Mouse (Mus musculus) embryonic facial prominence, embryonic 10.5 days (tissue): Measurements from ENCODE around the gene Uqcc1. TPM values are rescaled to one million over a fixed set of nuclear protein-coding genes. Genes with fewer than 3 reads are reported as not detected.

Experiments
- DNase-seq: peaks from one replicate; pipeline ENCODE4 v3.0.0-alpha.2; 2017; ENCODE audit warnings: low spot score
- H3K27ac ChIP-seq: fragments of 300-500 bp; sonication (generic); replicated peaks from 2 replicates; pipeline ENCODE4 v1.5.1; 2016; ENCODE audit warnings: mild to moderate bottlenecking
- H3K27me3 ChIP-seq: fragments of 300-500 bp; sonication (generic); replicated peaks from 2 replicates; pipeline ENCODE4 v1.6.1; 2016; ENCODE audit warnings: low read depth, mild to moderate bottlenecking; ENCODE audit not compliant: poor library complexity, severe bottlenecking
- H3K36me3 ChIP-seq: fragments of 300-500 bp; sonication (generic); replicated peaks from 2 replicates; pipeline ENCODE4 v1.6.1; 2016; ENCODE audit warnings: mild to moderate bottlenecking, moderate library complexity
- H3K4me1 ChIP-seq: fragments of 300-500 bp; sonication (generic); 2 replicates; pipeline ENCODE4 v1.6.1; 2016
- H3K4me3 ChIP-seq: fragments of 300-500 bp; sonication (generic); 2 replicates; pipeline ENCODE4 v1.5.1; 2016; ENCODE audit warnings: mild to moderate bottlenecking, moderate library complexity
- H3K9me3 ChIP-seq: fragments of 300-500 bp; sonication (generic); 2 replicates; pipeline ENCODE4 v1.6.1; 2016; ENCODE audit warnings: mild to moderate bottlenecking
- WGBS: fragments of 180-500 bp; shearing (Covaris S2); methylation state at CpG from one replicate; pipeline ENCODE4 v1.1.7; 2016; 5-methylcytosine and 5-hydroxymethylcytosine counted together
- polyA plus RNA-seq: library from polyadenylated mRNA; unstranded; fragments of >200 nt; fragmentation: Nextera tagmentation; extraction: Ambion mirVana; gene quantifications from 2 replicates; pipeline ENCODE4 v1.2.1, GENCODE M21; 2016

Uqcc1 gene
- polyA plus RNA-seq, 1 experiment from 2014 or later = 74.2 TPM

GRCm38 (mm10) chr2:155914684-155915083 lies 15.4 kb downstream of the Uqcc1 start:
- DNase-seq = no peak
- Histone ChIP-seq H3K4me1 (no peaks in the 10 kb centered on the region), H3K36me3 (peaks cover 80% of the 10 kb centered on the region), H3K4me3 (no peak overlapping the region), H3K27me3 (no peaks in the 10 kb centered on the region), H3K9me3 (no peaks in the 10 kb centered on the region), H3K27ac (no peak overlapping the region)
- 91% methylated on average over 6 of the region's 6 CpGs for WGBS

- no peak for DNase-seq
Observed at GRCm38 (mm10) chr2:155903632-155904008, 26.5 kb downstream of the Uqcc1 start.

GRCm38 (mm10) chr2:155902989-155903631 lies 27.0 kb downstream of the Uqcc1 start:
- H3K9me3 ChIP-seq = no peaks in the 10 kb centered on the region
- H3K27ac ChIP-seq = no peak overlapping the region
- peaks cover 75% of the 10 kb centered on the region for H3K36me3 ChIP-seq
- 87% methylated on average over 16 of the region's 16 CpGs for WGBS
- H3K27me3 ChIP-seq = no peaks in the 10 kb centered on the region
- no peak overlapping the region for H3K4me3 ChIP-seq
- DNase-seq = no peak
- no peaks in the 10 kb centered on the region for H3K4me1 ChIP-seq

More at GRCm38 (mm10) chr2:155903632-155904008, 26.5 kb downstream of the Uqcc1 start:
- H3K27ac ChIP-seq = no peak overlapping the region
- 95% methylated on average over 6 of the region's 6 CpGs for WGBS
- no peaks in the 10 kb centered on the region for H3K9me3 ChIP-seq
- H3K4me3 ChIP-seq = no peak overlapping the region
- no peaks in the 10 kb centered on the region for H3K27me3 ChIP-seq
- no peaks in the 10 kb centered on the region for H3K4me1 ChIP-seq
- H3K36me3 ChIP-seq = peaks cover 75% of the 10 kb centered on the region

- Histone ChIP-seq H3K4me3 (no peak overlapping the region), H3K36me3 (peaks cover 81% of the 10 kb centered on the region), H3K4me1 (no peaks in the 10 kb centered on the region), H3K27me3 (no peaks in the 10 kb centered on the region), H3K27ac (no peak overlapping the region), H3K9me3 (no peaks in the 10 kb centered on the region)
- no peak for DNase-seq
- 92% methylated on average over 16 of the region's 16 CpGs for WGBS
Observed at GRCm38 (mm10) chr2:155895046-155895735, 34.9 kb downstream of the Uqcc1 start.

- no peak for DNase-seq
- H3K36me3 ChIP-seq = peaks cover 77% of the 10 kb centered on the region
Observed at GRCm38 (mm10) chr2:155894307-155895045, 35.6 kb downstream of the Uqcc1 start.

GRCm38 (mm10) chr2:155886776-155887175 lies 43.3 kb downstream of the Uqcc1 start:
- no peak overlapping the region for H3K4me3 ChIP-seq
- H3K27ac ChIP-seq = no peak overlapping the region
- no peaks in the 10 kb centered on the region for H3K27me3 ChIP-seq
- no peaks in the 10 kb centered on the region for H3K9me3 ChIP-seq
- no peaks in the 10 kb centered on the region for H3K4me1 ChIP-seq
- H3K36me3 ChIP-seq = peaks cover 67% of the 10 kb centered on the region
- DNase-seq = no peak
- WGBS = 95% methylated on average over 12 of the region's 12 CpGs

More at GRCm38 (mm10) chr2:155894307-155895045, 35.6 kb downstream of the Uqcc1 start:
- Histone ChIP-seq H3K9me3 (no peaks in the 10 kb centered on the region), H3K4me1 (no peaks in the 10 kb centered on the region), H3K4me3 (no peak overlapping the region), H3K27ac (no peak overlapping the region), H3K27me3 (no peaks in the 10 kb centered on the region)
- 93% methylated on average over 13 of the region's 13 CpGs for WGBS

- H3K27ac ChIP-seq = no peak overlapping the region
- H3K4me1 ChIP-seq = no peaks in the 10 kb centered on the region
- no peaks in the 10 kb centered on the region for H3K9me3 ChIP-seq
- H3K36me3 ChIP-seq = peaks cover 66% of the 10 kb centered on the region
- no peak overlapping the region for H3K4me3 ChIP-seq
- DNase-seq = no peak
- WGBS = 79% methylated on average over 10 of the region's 10 CpGs
- no peaks in the 10 kb centered on the region for H3K27me3 ChIP-seq
Observed at GRCm38 (mm10) chr2:155885271-155885697, 44.8 kb downstream of the Uqcc1 start.

GRCm38 (mm10) chr2:155882087-155882486 lies 48.0 kb downstream of the Uqcc1 start:
- Histone ChIP-seq H3K9me3 (no peaks in the 10 kb centered on the region), H3K36me3 (peaks cover 70% of the 10 kb centered on the region), H3K27me3 (no peaks in the 10 kb centered on the region), H3K4me3 (no peak overlapping the region), H3K4me1 (no peaks in the 10 kb centered on the region), H3K27ac (no peak overlapping the region)
- 89% methylated on average over 3 of the region's 3 CpGs for WGBS
- no peak for DNase-seq

GRCm38 (mm10) chr2:155878964-155879876 lies 50.9 kb downstream of the Uqcc1 start:
- Histone ChIP-seq H3K27ac (no peak overlapping the region), H3K9me3 (no peaks in the 10 kb centered on the region), H3K27me3 (no peaks in the 10 kb centered on the region), H3K4me1 (no peaks in the 10 kb centered on the region), H3K36me3 (peaks cover 73% of the 10 kb centered on the region), H3K4me3 (no peak overlapping the region)
- no peak for DNase-seq
- 86% methylated on average over 21 of the region's 21 CpGs for WGBS

- DNase-seq = no peak
- Histone ChIP-seq H3K27me3 (no peaks in the 10 kb centered on the region), H3K27ac (no peak overlapping the region), H3K4me3 (no peak overlapping the region), H3K9me3 (no peaks in the 10 kb centered on the region), H3K4me1 (0 out of 2 replicates have a peak, but pooled peaks cover 4% of the 10 kb centered on the region), H3K36me3 (peaks cover 58% of the 10 kb centered on the region)
- 89% methylated on average over 6 of the region's 6 CpGs for WGBS
Observed at GRCm38 (mm10) chr2:155873636-155874035, 56.5 kb downstream of the Uqcc1 start.

GRCm38 (mm10) chr2:155872930-155873507 lies 57.1 kb downstream of the Uqcc1 start:
- peaks cover 62% of the 10 kb centered on the region for H3K36me3 ChIP-seq
- H3K9me3 ChIP-seq = no peaks in the 10 kb centered on the region
- no peak overlapping the region for H3K4me3 ChIP-seq
- no peak for DNase-seq
- H3K4me1 ChIP-seq = 0 out of 2 replicates have a peak, but pooled peaks cover 4% of the 10 kb centered on the region
- no peak overlapping the region for H3K27ac ChIP-seq
- WGBS = 72% methylated on average over 10 of the region's 10 CpGs
- H3K27me3 ChIP-seq = no peaks in the 10 kb centered on the region
